Mouse (Mus musculus) neural tube, embryonic 13.5 days (tissue): ENCODE results near the gene Tpst2. TPM values are rescaled to one million over a fixed set of nuclear protein-coding genes. Genes with fewer than 3 reads are reported as not detected.

Experiments used
- ATAC-seq: fragments of 200-750 bp; cut with Nextera tagmentation; 2 replicates; pipeline ENCODE4 v1.8.0; 2017; ENCODE audit warnings: low read depth, mild to moderate bottlenecking, moderate TSS enrichment, moderate library complexity
- H3K27ac ChIP-seq: fragments of 300-500 bp; sonication (generic); replicated peaks from 2 replicates; pipeline ENCODE4 v1.5.1; 2015; ENCODE audit warnings: moderate library complexity, mild to moderate bottlenecking, inconsistent platforms
- H3K27me3 ChIP-seq: fragments of 300-500 bp; sonication (generic); 2 replicates; pipeline ENCODE4 v1.6.1; 2015; ENCODE audit warnings: mild to moderate bottlenecking, inconsistent platforms
- H3K36me3 ChIP-seq: fragments of 300-500 bp; sonication (generic); 2 replicates; pipeline ENCODE4 v1.6.1; 2015; ENCODE audit warnings: mild to moderate bottlenecking, inconsistent platforms
- H3K4me1 ChIP-seq: fragments of 300-500 bp; sonication (generic); replicated peaks from 2 replicates; pipeline ENCODE4 v1.6.1; 2015; ENCODE audit warnings: inconsistent platforms
- H3K4me2 ChIP-seq: fragments of 300-500 bp; sonication (generic); 2 replicates; pipeline ENCODE4 v1.6.1; 2015; ENCODE audit warnings: inconsistent platforms, mild to moderate bottlenecking, moderate library complexity
- H3K4me3 ChIP-seq: fragments of 300-500 bp; sonication (generic); 2 replicates; pipeline ENCODE4 v1.5.1; 2015; ENCODE audit warnings: mild to moderate bottlenecking, inconsistent platforms
- H3K9ac ChIP-seq: fragments of 300-500 bp; sonication (generic); 2 replicates; pipeline ENCODE4 v1.6.1; 2015; ENCODE audit warnings: moderate library complexity, mild to moderate bottlenecking, inconsistent platforms
- H3K9me3 ChIP-seq: fragments of 300-500 bp; sonication (generic); 2 replicates; pipeline ENCODE4 v1.6.1; 2016; ENCODE audit warnings: inconsistent platforms
- WGBS: fragments of 180-500 bp; shearing (Covaris S2); methylation state at CpG from one replicate; pipeline ENCODE4 v1.1.7; 2015; 5-methylcytosine and 5-hydroxymethylcytosine counted together
- polyA plus RNA-seq: library from polyadenylated mRNA; unstranded; fragments of >200 nt; fragmentation: Nextera tagmentation; extraction: Ambion mirVana; gene quantifications from 2 replicates; pipeline ENCODE4 v1.2.1, GENCODE M21; 2015

Tpst2 gene
- polyA plus RNA-seq, 1 experiment from 2014 or later: 29.5 TPM

GRCm38 (mm10) chr5:112242361-112242778 lies 34.1 kb upstream of the Tpst2 start:
- Histone ChIP-seq H3K9ac (no peak overlapping the region), H3K4me1 (peaks cover 50% of the 10 kb centered on the region), H3K27ac (peak overlapping the region; percentile 42; the same call in 1 of the 2 replicates), H3K4me2 (no peak overlapping the region), H3K4me3 (no peak overlapping the region), H3K9me3 (no peaks in the 10 kb centered on the region), H3K27me3 (no peaks in the 10 kb centered on the region), H3K36me3 (no peaks in the 10 kb centered on the region)
- 50% methylated on average over 5 of the region's 5 CpGs for WGBS
- ATAC-seq: no peak

GRCm38 (mm10) chr5:112243041-112243440 lies 33.5 kb upstream of the Tpst2 start:
- WGBS: 63% methylated on average over 5 of the region's 5 CpGs
- no peaks in the 10 kb centered on the region for H3K9me3 ChIP-seq
- peaks cover 44% of the 10 kb centered on the region for H3K4me1 ChIP-seq
- no peaks in the 10 kb centered on the region for H3K36me3 ChIP-seq
- H3K27ac ChIP-seq: no peak overlapping the region
- H3K4me2 ChIP-seq: no peak overlapping the region
- H3K4me3 ChIP-seq: no peak overlapping the region
- no peak for ATAC-seq
- H3K27me3 ChIP-seq: no peaks in the 10 kb centered on the region
- H3K9ac ChIP-seq: no peak overlapping the region

- Histone ChIP-seq H3K9ac (no peak overlapping the region), H3K36me3 (no peaks in the 10 kb centered on the region), H3K4me3 (no peak overlapping the region), H3K9me3 (no peaks in the 10 kb centered on the region), H3K27ac (no peak overlapping the region), H3K4me2 (no peak overlapping the region), H3K27me3 (no peaks in the 10 kb centered on the region), H3K4me1 (peaks cover 37% of the 10 kb centered on the region)
- no peak for ATAC-seq
- 73% methylated on average over 10 of the region's 10 CpGs for WGBS
Observed at GRCm38 (mm10) chr5:112243539-112244274, 32.8 kb upstream of the Tpst2 start.

- ATAC-seq: no peak
- no peak overlapping the region for H3K4me3 ChIP-seq
- no peak overlapping the region for H3K9ac ChIP-seq
- no peaks in the 10 kb centered on the region for H3K27me3 ChIP-seq
- no peak overlapping the region for H3K4me2 ChIP-seq
- peaks cover 32% of the 10 kb centered on the region for H3K4me1 ChIP-seq
- H3K9me3 ChIP-seq: no peaks in the 10 kb centered on the region
- 89% methylated on average over 1 of the region's 1 CpGs for WGBS
- no peaks in the 10 kb centered on the region for H3K36me3 ChIP-seq
- H3K27ac ChIP-seq: no peak overlapping the region
Observed at GRCm38 (mm10) chr5:112244275-112244562, 32.3 kb upstream of the Tpst2 start.

GRCm38 (mm10) chr5:112244890-112245615 lies 31.4 kb upstream of the Tpst2 start:
- ATAC-seq: no peak
- Histone ChIP-seq H3K9ac (no peak overlapping the region), H3K9me3 (no peaks in the 10 kb centered on the region), H3K36me3 (no peaks in the 10 kb centered on the region), H3K4me3 (no peak overlapping the region), H3K27me3 (no peaks in the 10 kb centered on the region), H3K4me1 (peaks cover 29% of the 10 kb centered on the region), H3K27ac (no peak overlapping the region), H3K4me2 (no peak overlapping the region)
- 53% methylated on average over 8 of the region's 8 CpGs for WGBS

GRCm38 (mm10) chr5:112247399-112247798 lies 29.1 kb upstream of the Tpst2 start:
- Histone ChIP-seq H3K4me1 (peaks cover 8% of the 10 kb centered on the region), H3K9ac (no peak overlapping the region), H3K9me3 (no peaks in the 10 kb centered on the region), H3K36me3 (no peaks in the 10 kb centered on the region), H3K27ac (no peak overlapping the region), H3K4me3 (no peak overlapping the region), H3K27me3 (no peaks in the 10 kb centered on the region), H3K4me2 (no peak overlapping the region)
- WGBS: 52% methylated on average over 8 of the region's 8 CpGs
- ATAC-seq: no peak

GRCm38 (mm10) chr5:112249106-112249505 lies 27.4 kb upstream of the Tpst2 start:
- 87% methylated on average over 11 of the region's 11 CpGs for whole genome bisulfite sequencing
- ATAC-seq: no peak
- Histone ChIP-seq H3K4me3 (no peak overlapping the region), H3K9me3 (no peaks in the 10 kb centered on the region), H3K4me1 (peaks cover 4% of the 10 kb centered on the region), H3K27ac (no peak overlapping the region), H3K4me2 (no peak overlapping the region), H3K36me3 (no peaks in the 10 kb centered on the region), H3K9ac (no peak overlapping the region), H3K27me3 (no peaks in the 10 kb centered on the region)

- ATAC-seq: no peak
- no peaks in the 10 kb centered on the region for H3K27me3 ChIP-seq
- H3K27ac ChIP-seq: no peak within 1 kb of the TSS
- H3K4me1 ChIP-seq: peaks cover 21% of the 10 kb centered on the region
- H3K4me2 ChIP-seq: no peak within 1 kb of the TSS
- no peaks in the 10 kb centered on the region for H3K36me3 ChIP-seq
- no peaks in the 10 kb centered on the region for H3K9me3 ChIP-seq
- H3K9ac ChIP-seq: no peak within 1 kb of the TSS
- 58% methylated on average over 2 of the region's 2 CpGs for WGBS
- no peak within 1 kb of the TSS for H3K4me3 ChIP-seq
Observed at GRCm38 (mm10) chr5:112252400-112252799, 24.1 kb upstream of the Tpst2 start, which contains the start of gene Cryba4. Gene Cryba4, minus strand, starts transcription at chr5:112252518.

GRCm38 (mm10) chr5:112253169-112253568 lies 23.3 kb upstream of the Tpst2 start:
- no peaks in the 10 kb centered on the region for H3K36me3 ChIP-seq
- H3K27ac ChIP-seq: no peak overlapping the region
- H3K4me1 ChIP-seq: peaks cover 21% of the 10 kb centered on the region
- no peak overlapping the region for H3K4me3 ChIP-seq
- H3K4me2 ChIP-seq: no peak overlapping the region
- H3K27me3 ChIP-seq: no peaks in the 10 kb centered on the region
- 43% methylated on average over 8 of the region's 8 CpGs for WGBS
- H3K9ac ChIP-seq: no peak overlapping the region
- no peak for ATAC-seq
- H3K9me3 ChIP-seq: no peaks in the 10 kb centered on the region

- peak; percentile 33; the same call in 1 of the 2 replicates for ATAC-seq
- no peaks in the 10 kb centered on the region for H3K27me3 ChIP-seq
- H3K9ac ChIP-seq: no peak overlapping the region
- no peak overlapping the region for H3K27ac ChIP-seq
- no peak overlapping the region for H3K4me3 ChIP-seq
- H3K9me3 ChIP-seq: no peaks in the 10 kb centered on the region
- H3K4me1 ChIP-seq: peaks cover 21% of the 10 kb centered on the region
- H3K36me3 ChIP-seq: no peaks in the 10 kb centered on the region
- no peak overlapping the region for H3K4me2 ChIP-seq
- 60% methylated on average over 7 of the region's 7 CpGs for WGBS
Observed at GRCm38 (mm10) chr5:112254282-112254806, 22.1 kb upstream of the Tpst2 start.

GRCm38 (mm10) chr5:112255426-112255825 lies 21.1 kb upstream of the Tpst2 start, which contains the start of gene Crybb1:
Gene Crybb1, plus strand, starts transcription at chr5:112255815.
- H3K9ac ChIP-seq: peak within 1 kb of the TSS; percentile 44; the same call in 1 of the 2 replicates
- no peak within 1 kb of the TSS for H3K4me2 ChIP-seq
- WGBS: 51% methylated on average over 3 of the region's 3 CpGs
- H3K36me3 ChIP-seq: no peaks in the 10 kb centered on the region
- no peak within 1 kb of the TSS for H3K4me3 ChIP-seq
- no peaks in the 10 kb centered on the region for H3K27me3 ChIP-seq
- H3K4me1 ChIP-seq: peaks cover 21% of the 10 kb centered on the region
- no peaks in the 10 kb centered on the region for H3K9me3 ChIP-seq
- 0 out of 2 replicates have a peak within 1 kb of the TSS, but pooled peaks have one; percentile 7 for H3K27ac ChIP-seq
- ATAC-seq: no peak

GRCm38 (mm10) chr5:112256457-112256856 lies 20.0 kb upstream of the Tpst2 start:
- Histone ChIP-seq H3K36me3 (no peaks in the 10 kb centered on the region), H3K27me3 (no peaks in the 10 kb centered on the region), H3K4me2 (no peak overlapping the region), H3K9ac (no peak overlapping the region), H3K4me1 (peaks cover 21% of the 10 kb centered on the region), H3K9me3 (no peaks in the 10 kb centered on the region), H3K4me3 (no peak overlapping the region), H3K27ac (no peak overlapping the region)
- 70% methylated on average over 9 of the region's 9 CpGs for WGBS
- 0 out of 2 replicates have a peak, but pooled peaks have one; percentile 6 for ATAC-seq
